Mouse (Mus musculus): Measurements from ENCODE around the gene Cdkl5.
A peak's percentile ranks its signal among the peaks of the same experiment; 100 is the strongest.
"Not testable (repeated sequence)": the region's sequence is repeated elsewhere in the genome, so short reads cannot be mapped to it uniquely, and the experiment has no call there.

The Cdkl5 gene

DNA sequence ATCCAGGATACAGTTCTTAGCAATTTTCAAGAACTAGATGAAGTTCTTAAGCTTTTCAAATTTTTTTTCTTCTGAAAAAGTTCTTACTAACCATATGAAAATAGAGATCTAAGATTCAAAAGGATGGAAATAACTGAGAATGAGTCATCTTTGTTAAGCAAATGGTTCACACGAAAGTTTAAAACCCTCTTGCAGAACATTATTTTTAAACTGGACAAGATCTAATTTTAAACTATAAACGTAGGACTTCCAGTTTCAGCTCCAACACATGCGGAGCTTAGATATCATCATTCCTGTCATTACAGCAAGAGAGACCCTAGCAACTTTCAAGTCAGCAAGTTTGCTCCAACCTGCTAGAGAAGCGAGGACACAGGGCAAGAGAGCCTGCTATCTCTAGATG lies 88.0 kb downstream of the Cdkl5 start:
- no peak for DNase-seq

- no peak for DNase-seq
Observed at GRCm38 (mm10) chrX:160905913-160906312, 88.6 kb downstream of the Cdkl5 start.

GRCm38 (mm10) chrX:160905041-160905678 lies 89.3 kb downstream of the Cdkl5 start:
- no peak for DNase-seq

DNA sequence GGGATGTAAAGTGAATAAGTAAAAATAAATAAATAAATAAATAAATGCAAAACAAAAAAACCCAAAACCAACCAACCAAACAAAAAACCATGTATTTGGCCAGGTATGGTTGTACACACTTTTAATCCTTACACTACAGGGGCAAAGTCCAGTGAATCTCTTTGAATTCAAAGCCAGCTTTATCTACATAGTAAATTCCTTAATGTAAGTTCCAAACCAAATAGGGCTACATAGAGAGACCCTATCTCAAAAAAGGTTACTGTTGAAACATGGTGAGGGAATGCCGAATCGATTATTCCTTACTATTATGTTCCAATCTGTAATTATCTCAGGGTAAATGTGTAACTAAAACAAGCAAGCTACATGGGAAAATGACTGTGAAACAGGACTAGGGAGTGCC lies 93.4 kb downstream of the Cdkl5 start:
- DNase-seq: no peak

DNA sequence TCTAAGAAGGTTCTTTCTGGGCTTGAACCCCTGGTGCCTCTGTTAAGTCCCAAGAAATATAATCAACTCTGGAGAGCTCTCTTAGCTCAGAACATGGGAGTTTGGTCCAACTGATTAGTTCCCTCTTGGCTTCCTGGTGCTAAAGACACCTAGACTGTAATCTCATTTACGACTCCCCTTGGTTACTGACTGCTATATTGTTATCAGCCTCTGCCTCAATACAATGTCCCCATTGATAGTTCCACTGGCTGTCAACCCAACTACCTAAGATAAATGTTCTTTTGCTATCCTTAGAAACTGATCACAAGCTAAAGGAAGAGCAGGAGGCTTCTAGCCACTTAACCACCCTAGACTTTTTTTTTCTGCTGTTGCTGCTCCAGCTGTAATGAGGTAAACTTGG lies 102.4 kb downstream of the Cdkl5 start:
- no peak for DNase-seq

DNA sequence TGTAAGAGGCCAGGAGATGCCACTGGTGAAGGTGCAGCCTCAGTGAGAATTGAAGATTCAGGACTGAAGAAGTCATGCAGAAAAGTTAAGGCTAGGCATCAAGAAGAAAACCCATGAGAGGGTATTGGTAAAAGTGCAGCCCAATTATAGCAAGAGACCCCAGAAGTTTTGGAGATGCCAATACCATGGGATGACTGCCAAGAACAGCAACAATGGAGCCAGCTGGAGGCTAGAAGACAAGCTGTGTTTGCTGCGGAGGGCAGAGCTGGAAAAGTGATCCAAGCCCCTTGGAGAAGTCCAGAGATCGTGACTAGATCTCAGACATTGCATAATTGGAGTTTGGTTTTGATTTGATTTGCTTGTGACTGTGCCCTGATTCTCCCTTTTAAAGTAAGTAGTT lies 108.2 kb downstream of the Cdkl5 start:
- no peak for DNase-seq

DNA sequence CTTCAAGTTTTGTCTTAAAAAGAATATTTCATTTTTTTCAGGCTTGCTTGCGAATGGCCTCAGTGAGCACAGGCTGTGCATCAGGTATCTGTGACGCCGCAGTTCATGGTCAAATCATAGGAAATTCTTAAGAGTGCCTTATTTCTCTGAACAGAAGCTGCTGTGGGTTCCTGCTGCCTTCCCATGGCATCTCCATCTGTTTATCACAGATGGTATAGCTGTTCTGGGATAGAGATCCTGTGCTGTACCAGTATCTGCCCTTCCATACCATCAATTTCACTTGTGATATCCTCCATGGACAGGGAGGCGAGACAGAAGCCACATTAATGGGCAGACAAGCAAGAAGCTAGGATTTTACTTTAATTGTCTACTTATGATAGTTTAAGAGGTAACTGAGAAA lies 127.9 kb downstream of the Cdkl5 start:
- no peak for DNase-seq

DNA sequence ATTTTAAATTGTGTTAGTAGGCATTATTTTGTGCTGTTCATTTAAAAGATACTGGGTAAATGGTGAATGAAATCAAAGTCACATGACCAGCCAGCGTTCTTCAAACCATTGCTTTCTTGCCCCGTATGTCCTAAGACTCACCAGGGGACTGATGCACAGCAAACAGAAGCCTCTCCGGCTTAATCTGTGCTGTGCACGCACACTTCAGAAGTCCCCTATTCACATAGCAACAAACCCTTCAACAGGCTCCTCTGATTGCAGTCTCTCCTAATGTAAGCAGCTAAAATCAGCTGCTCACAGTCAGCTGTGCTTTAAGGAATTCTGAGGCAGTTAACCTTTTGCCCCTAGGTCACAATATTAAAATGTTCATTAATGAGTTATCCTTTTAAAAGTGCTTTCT lies 129.5 kb downstream of the Cdkl5 start:
- no peak for DNase-seq

DNA sequence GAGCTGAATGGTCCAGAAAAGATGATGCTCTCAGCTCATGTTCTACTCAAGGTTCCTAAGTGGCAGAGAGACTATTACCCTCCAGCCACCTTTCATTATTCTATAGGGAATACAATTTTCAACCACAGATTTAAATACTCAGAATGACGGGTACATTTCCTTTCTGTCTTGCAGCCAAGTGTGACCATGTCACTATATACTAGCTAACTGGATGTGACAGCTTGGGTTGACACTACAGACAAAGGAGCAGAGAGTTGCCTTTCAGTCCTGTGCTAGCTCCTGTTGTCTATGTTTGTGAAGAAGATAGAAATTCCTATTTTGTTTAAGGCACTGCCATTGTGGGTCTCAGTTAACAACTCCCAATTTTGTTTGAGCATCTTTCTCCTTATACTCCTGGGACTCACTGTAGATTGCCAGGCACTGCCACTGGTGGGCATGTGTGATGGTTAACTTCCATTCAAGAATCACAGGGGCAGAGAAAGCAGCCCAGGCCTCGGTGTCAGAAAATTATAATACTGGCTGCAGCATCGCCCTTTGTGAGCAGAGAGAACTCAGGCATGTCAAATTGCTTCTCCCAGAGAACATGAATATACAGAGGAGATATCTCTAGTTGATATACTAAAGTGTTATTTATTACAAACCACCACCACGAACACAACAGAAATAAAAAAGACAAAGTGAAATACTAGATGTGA lies 130.7 kb downstream of the Cdkl5 start:
- no peak for DNase-seq

DNA sequence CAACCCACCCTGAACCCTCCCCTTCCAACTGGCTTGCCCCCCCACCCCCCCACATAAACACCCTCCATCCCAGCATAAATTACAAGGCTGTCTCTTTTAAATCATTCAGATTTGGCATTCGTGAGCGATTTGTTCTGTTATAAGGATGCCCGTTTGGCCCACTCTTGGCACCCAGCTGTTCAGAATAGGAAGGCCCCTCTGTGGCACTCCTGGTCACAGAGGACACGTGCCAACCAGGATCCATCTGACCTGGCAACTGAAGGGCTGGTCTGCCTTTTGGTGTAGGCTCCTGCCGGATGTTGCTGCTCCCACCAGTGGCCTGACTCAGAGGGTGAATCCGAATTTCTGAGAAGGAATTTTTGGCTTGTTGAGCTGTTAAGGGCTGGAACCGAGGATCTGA lies 186.3 kb downstream of the Cdkl5 start:
- no peak for DNase-seq

- DNase-seq: no peak
Observed at GRCm38 (mm10) chrX:160804409-160805150, 189.9 kb downstream of the Cdkl5 start.

DNA sequence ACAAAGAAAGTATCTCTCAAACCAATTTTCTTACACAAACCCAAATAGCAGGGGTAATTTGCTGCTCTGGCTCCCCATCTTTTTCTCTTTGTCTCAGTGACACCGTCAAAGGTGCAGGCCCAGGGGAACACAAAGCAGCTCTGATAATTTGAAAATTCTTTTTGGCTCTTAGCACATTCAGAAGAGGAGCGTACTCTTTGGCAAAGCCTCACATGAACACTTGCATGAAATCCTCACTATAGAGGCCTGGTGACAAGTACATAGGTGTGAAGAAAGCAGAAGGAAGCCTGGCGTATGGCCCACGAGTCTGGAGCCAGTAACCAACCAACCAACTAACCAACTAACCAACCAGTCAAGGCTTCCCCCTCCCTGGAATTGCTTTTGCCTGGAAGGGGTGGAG lies 199.6 kb downstream of the Cdkl5 start:
- no peak for DNase-seq

- no peak for DNase-seq
Observed at GRCm38 (mm10) chrX:160782276-160782675, 212.2 kb downstream of the Cdkl5 start.

DNA sequence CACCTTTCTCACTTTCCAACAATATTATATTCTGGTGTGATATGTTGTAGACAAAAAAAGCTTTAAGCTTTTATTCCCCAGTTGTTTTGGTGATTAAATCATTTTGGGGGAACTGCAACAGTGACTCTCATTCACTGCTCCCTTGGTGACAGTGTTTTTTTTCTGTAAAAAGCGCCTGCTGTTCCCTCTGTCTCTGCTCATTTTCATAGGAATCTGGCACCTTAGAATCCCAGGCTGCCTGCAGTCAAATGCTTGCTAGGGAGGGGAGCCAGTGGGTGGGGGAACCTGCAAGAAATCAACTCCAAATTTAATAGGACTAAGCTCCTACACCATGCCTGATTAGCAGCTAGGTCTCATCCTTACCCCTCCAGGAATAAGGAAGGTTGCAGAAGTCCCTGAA lies 221.5 kb downstream of the Cdkl5 start:
- DNase-seq: no peak

DNA sequence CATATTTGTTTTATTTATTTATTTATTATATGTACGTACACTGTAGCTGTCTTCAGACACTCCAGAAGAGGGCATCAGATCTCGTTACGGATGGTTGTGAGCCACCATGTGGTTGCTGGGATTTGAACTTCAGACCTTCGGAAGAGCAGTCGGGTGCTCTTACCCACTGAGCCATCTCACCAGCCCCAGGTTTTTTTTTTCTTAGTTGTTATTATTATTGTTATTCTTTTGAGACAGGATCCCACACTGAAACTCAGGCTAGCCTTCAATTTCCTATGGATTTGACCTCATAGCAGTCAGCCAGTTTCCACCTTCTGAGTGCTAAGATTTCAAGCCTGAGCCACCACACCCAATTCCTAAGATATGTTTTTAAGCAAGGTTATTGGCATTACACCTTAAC lies 224.9 kb downstream of the Cdkl5 start:
- not testable (repeated sequence) for DNase-seq

DNA sequence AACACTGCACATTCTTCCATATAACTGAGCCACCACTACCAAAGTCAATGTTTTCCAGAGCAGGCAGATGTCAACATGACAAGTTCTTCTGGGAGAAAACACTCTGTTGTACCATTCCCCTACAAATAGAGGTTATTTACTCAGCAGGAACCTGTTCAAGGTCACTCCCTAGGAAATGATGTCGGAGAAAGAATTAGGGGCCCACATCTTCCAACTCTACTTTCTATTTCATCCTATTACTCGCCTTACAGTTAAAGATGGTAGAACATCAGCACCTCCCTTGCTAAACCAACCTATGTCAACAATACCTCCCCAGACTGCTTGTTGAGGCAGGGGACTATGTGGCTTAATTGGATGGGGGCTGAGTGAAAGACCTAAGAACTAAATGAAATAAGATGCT lies 226.8 kb downstream of the Cdkl5 start, which contains the start of gene Rs1:
TSS of gene Rs1 (plus strand) at position 301 of the 400 bp plus-strand sequence.
- DNase-seq: no peak

DNA sequence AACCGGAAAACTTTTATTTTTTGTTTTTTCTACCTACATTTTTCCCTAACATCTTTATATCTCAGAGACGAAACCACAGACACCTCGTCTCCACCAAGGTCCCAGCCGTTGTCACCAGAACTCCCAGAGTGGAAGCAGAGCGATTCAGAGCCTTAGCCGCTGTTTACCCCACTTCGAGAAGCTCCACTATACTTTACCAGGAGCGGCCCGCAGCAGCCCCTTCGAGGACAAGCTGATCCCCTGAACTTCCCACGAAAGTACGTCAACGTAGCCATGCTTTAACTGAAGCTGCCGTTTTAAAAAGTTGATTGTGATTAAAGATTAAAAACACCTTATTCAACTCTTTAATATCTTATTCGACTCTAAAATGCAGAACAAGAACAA lies 228.3 kb downstream of the Cdkl5 start:
- DNase-seq: peak in 1 of 2 experiments; percentile 58

GRCm38 (mm10) chrX:160765389-160766232 lies 228.9 kb downstream of the Cdkl5 start:
- peak; percentile 88 to 93 for DNase-seq

GRCm38 (mm10) chrX:160750808-160751207 lies 243.7 kb downstream of the Cdkl5 start:
- no peak for DNase-seq

GRCm38 (mm10) chrX:160748653-160749052 lies 245.9 kb downstream of the Cdkl5 start:
- no peak for DNase-seq

DNA sequence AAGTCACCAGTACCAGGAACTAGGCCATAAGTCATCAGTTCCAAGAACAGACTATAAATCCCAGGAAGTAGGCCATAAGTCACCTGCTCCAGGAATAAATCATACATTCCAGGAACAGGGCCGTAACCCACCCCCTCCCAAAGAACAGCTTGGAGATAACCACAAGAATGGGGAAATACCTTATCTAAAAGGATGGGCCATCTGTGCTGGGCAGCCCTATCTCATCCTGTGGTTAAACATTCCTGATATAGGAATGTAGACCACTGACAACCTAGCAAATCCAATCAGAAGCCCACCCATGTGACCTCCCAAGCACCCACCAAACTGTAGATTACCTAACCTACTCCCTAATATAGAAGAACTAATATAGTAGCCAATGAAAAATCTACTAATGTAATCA lies 249.1 kb downstream of the Cdkl5 start:
- DNase-seq: no peak

- DNase-seq: no peak
Observed at GRCm38 (mm10) chrX:160735650-160736049, 258.9 kb downstream of the Cdkl5 start, which contains the start of gene Ppef1. Gene Ppef1 (minus strand): TSS chrX:160735765.

All from lung, postnatal 4 days (tissue).